Mouse (Mus musculus) embryonic facial prominence, embryonic 14.5 days (tissue): ENCODE measurements around the gene Itgae. TPM values are rescaled to one million over a fixed set of nuclear protein-coding genes. Genes with fewer than 3 reads are reported as not detected.
A peak's percentile ranks its signal among the peaks of the same experiment; 100 is the strongest.

Experiments used
- ATAC-seq: fragments of 200-750 bp; cut with Nextera tagmentation; 2 replicates; pipeline ENCODE4 v1.8.0; 2017; ENCODE audit warnings: low read depth, moderate number of reproducible peaks, moderate TSS enrichment
- DNase-seq: peaks from one replicate; pipeline ENCODE4 v3.0.0-alpha.2; 2015; ENCODE audit warnings: low spot score
- H3K27ac ChIP-seq: fragments of 300-500 bp; sonication (generic); replicated peaks from 2 replicates; pipeline ENCODE4 v1.5.1; 2014; ENCODE audit warnings: low read depth, mild to moderate bottlenecking, low read length, moderate library complexity
- H3K27me3 ChIP-seq: fragments of 300-500 bp; sonication (generic); replicated peaks from 2 replicates; pipeline ENCODE4 v1.6.1; 2014; ENCODE audit warnings: low read length; ENCODE audit not compliant: control insufficient read depth, insufficient read depth
- H3K36me3 ChIP-seq: fragments of 300-500 bp; sonication (generic); 2 replicates; pipeline ENCODE4 v1.6.1; 2014; ENCODE audit warnings: low read length, mixed read lengths; ENCODE audit not compliant: control insufficient read depth, insufficient read depth
- H3K4me1 ChIP-seq: fragments of 300-500 bp; sonication (generic); 2 replicates; pipeline ENCODE4 v1.6.1; 2014; ENCODE audit warnings: antibody characterized with exemption, low read length; ENCODE audit not compliant: control insufficient read depth, insufficient read depth
- H3K4me2 ChIP-seq: fragments of 300-500 bp; sonication (generic); 2 replicates; pipeline ENCODE4 v1.6.1; 2014; ENCODE audit warnings: low read depth, mild to moderate bottlenecking, low read length, moderate library complexity, mixed read lengths
- H3K4me3 ChIP-seq: fragments of 300-500 bp; sonication (generic); 2 replicates; pipeline ENCODE4 v1.5.1; 2014; ENCODE audit warnings: low read depth, mild to moderate bottlenecking, low read length
- H3K9ac ChIP-seq: fragments of 300-500 bp; sonication (generic); 2 replicates; pipeline ENCODE4 v1.6.1; 2014; ENCODE audit warnings: low read depth, mild to moderate bottlenecking, low read length, moderate library complexity, mixed read lengths
- H3K9me3 ChIP-seq: fragments of 300-500 bp; sonication (generic); 2 replicates; pipeline ENCODE4 v1.6.1; 2016; ENCODE audit warnings: low read length; ENCODE audit not compliant: control insufficient read depth
- WGBS: fragments of 180-500 bp; shearing (Covaris S2); extraction: QIAGEN DNeasy Blood & Tissue Kit; methylation state at CpG from one replicate; pipeline ENCODE4 v1.1.7; 2014; 5-methylcytosine and 5-hydroxymethylcytosine counted together
- polyA plus RNA-seq: library from polyadenylated mRNA; unstranded; fragments of >200 nt; fragmentation: Nextera tagmentation; extraction: Ambion mirVana; gene quantifications from 2 replicates; pipeline ENCODE4 v1.2.1, GENCODE M21; 2014

The Itgae gene
- polyA plus RNA-seq, 1 experiment from 2014 or later: 0.21 TPM

GRCm38 (mm10) chr11:73146026-73146974, 55.9 kb downstream of the Itgae start:
- DNase-seq: peak; percentile 13
- no peaks in the 10 kb centered on the region for H3K36me3 ChIP-seq
- H3K9me3 ChIP-seq: no peaks in the 10 kb centered on the region
- no peak overlapping the region for H3K4me2 ChIP-seq
- no peaks in the 10 kb centered on the region for H3K27me3 ChIP-seq
- H3K9ac ChIP-seq: no peak overlapping the region
- ATAC-seq: no peak
- H3K4me1 ChIP-seq: no peaks in the 10 kb centered on the region
- H3K4me3 ChIP-seq: no peak overlapping the region
- no peak overlapping the region for H3K27ac ChIP-seq
- WGBS: 52% methylated on average over 11 of the region's 11 CpGs

DNA sequence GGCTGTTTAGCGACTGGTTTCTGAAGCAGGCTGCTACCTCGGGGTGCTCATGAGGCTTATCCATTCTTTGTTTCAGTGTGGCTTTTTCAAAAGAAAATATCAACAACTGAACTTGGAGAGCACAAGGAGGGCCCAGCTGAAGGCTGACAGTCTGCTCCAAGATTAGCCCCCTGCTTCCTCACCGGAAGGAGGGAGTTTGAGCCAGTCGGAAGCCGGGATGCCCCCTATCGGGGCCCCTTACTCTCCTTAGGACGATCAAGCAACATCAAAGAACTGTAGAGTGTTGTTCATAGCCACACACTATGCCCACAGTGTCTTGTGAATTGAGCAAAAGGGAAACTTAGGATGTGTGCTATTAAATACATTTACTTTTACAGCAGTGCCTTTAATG, 56.6 kb downstream of the Itgae start:
- Histone ChIP-seq H3K36me3 (no peaks in the 10 kb centered on the region), H3K4me2 (no peak overlapping the region), H3K4me3 (no peak overlapping the region), H3K4me1 (no peaks in the 10 kb centered on the region), H3K27me3 (no peaks in the 10 kb centered on the region), H3K9ac (no peak overlapping the region), H3K9me3 (no peaks in the 10 kb centered on the region), H3K27ac (no peak overlapping the region)
- no peak for DNase-seq
- ATAC-seq: no peak
- 53% methylated on average over 7 of the region's 7 CpGs for WGBS

DNA sequence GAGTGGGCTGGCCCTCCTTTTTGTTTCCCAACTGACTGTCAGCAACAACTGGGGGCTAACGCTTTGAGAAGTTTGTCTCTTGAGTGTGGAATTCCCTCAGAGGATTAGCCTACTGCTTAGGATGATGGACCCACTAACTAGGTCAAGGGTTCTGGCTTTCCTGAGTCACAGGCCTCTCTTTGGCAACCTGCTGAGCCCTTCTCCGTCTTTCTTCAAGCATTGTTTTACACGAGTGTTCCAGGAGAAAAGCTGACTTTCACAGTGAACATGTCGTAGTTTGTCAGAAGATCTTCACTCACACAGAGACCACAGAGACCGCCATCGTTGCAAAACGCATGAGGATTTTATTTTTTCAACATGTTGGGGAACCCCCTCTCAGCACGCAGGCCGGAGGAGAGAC, 57.8 kb downstream of the Itgae start:
- no peak for ATAC-seq
- DNase-seq: no peak
- Histone ChIP-seq H3K4me2 (no peak overlapping the region), H3K4me3 (no peak overlapping the region), H3K36me3 (no peaks in the 10 kb centered on the region), H3K27ac (no peak overlapping the region), H3K4me1 (no peaks in the 10 kb centered on the region), H3K9me3 (no peaks in the 10 kb centered on the region), H3K9ac (no peak overlapping the region), H3K27me3 (no peaks in the 10 kb centered on the region)
- 78% methylated on average over 9 of the region's 9 CpGs for WGBS

DNA sequence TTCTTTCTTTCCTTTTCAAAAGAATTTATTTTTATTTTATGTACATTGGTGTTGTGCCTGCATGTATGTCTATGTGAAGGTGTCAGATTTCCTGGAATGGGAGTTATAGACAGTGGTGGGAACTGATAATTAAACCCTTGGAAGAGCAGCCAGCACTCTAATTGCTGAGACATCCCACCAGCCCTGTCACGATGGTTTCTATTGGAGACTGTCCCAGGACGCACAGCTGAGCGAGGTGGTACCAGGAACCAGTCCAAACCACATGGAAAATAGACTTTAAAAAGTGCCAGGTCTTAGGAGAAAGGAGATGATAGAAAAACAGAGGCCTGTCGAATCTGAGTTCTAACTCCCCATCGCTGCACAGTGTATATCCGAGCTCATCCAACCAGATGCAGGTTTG, 64.7 kb downstream of the Itgae start:
- DNase-seq: peak; percentile 27
- Histone ChIP-seq H3K27me3 (peaks cover 14% of the 10 kb centered on the region; the same call in 1 of the 2 replicates), H3K4me2 (no peak overlapping the region), H3K4me3 (no peak overlapping the region), H3K9me3 (no peaks in the 10 kb centered on the region), H3K36me3 (no peaks in the 10 kb centered on the region), H3K27ac (no peak overlapping the region), H3K9ac (no peak overlapping the region), H3K4me1 (no peaks in the 10 kb centered on the region)
- WGBS: 59% methylated on average over 6 of the region's 6 CpGs
- no peak for ATAC-seq

DNA sequence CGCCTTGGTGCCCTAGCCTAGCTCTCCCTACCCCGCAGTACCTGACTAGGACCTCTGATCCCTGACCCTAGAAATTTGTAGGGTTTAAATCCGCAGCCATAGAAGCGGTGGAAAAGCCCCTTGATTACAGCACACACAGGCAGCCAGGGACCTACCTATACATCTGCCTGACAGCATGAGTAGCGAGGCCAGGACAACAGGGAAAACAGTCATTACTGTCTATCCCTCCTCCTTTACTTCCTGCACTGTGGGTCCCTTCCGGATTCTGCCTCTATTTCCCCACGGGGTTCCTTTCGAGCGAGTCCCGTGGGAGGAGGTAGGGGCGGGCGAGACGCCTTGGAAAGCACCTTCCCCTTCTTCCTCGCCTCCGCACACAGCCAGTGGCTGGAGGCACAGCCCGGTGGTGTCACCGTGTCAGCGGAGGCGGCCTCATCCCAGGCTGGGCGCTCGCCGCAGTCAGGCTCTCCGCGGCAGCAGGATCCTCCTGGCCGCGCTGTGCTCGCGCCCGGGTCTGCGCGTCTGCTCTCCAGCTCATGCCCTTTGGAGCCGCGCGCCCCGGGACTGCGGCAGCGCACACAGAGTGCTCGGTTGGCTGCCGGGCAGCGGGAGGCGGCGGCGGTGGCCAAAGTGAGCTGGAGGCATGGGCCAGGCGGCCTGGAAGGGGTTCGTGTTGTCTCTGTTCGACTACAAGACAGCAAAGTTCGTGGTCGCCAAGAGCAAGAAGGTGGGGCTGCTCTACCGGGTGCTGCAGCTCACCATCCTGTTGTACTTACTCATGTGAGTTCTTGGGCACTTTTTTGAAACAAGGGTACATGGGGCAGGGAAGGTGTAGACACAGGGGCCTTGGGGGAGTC, 69.8 kb downstream of the Itgae start, which contains the start of gene P2rx5:
P2rx5 (plus strand) TSS at position 465 of the 854 bp plus-strand sequence.
- 0 out of 2 replicates have a peak, but pooled peaks cover 5% of the 10 kb centered on the region for H3K4me1 ChIP-seq
- ATAC-seq: peak; percentile 77; the same call in 1 of the 2 replicates
- H3K36me3 ChIP-seq: no peaks in the 10 kb centered on the region
- WGBS: 4% methylated on average over 30 of the region's 49 CpGs
- DNase-seq: peak; percentile 55
- H3K27me3 ChIP-seq: peaks cover 30% of the 10 kb centered on the region
- H3K4me2 ChIP-seq: peak within 1 kb of the TSS; percentile 84
- H3K4me3 ChIP-seq: peak within 1 kb of the TSS; percentile 48
- no peaks in the 10 kb centered on the region for H3K9me3 ChIP-seq
- H3K9ac ChIP-seq: peak within 1 kb of the TSS; percentile 61
- no peak within 1 kb of the TSS for H3K27ac ChIP-seq

- H3K4me2 ChIP-seq: peak overlapping the region; percentile 84
- H3K36me3 ChIP-seq: no peaks in the 10 kb centered on the region
- peak overlapping the region; percentile 48 for H3K4me3 ChIP-seq
- ATAC-seq: no peak
- H3K9me3 ChIP-seq: no peaks in the 10 kb centered on the region
- peaks cover 30% of the 10 kb centered on the region for H3K27me3 ChIP-seq
- no peak overlapping the region for H3K27ac ChIP-seq
- DNase-seq: peak; percentile 47
- WGBS: 23% methylated on average over 6 of the region's 6 CpGs
- 0 out of 2 replicates have a peak, but pooled peaks cover 5% of the 10 kb centered on the region for H3K4me1 ChIP-seq
- H3K9ac ChIP-seq: peak overlapping the region; percentile 61; the same call in 1 of the 2 replicates
Observed at GRCm38 (mm10) chr11:73160811-73161200, 70.4 kb downstream of the Itgae start.

DNA sequence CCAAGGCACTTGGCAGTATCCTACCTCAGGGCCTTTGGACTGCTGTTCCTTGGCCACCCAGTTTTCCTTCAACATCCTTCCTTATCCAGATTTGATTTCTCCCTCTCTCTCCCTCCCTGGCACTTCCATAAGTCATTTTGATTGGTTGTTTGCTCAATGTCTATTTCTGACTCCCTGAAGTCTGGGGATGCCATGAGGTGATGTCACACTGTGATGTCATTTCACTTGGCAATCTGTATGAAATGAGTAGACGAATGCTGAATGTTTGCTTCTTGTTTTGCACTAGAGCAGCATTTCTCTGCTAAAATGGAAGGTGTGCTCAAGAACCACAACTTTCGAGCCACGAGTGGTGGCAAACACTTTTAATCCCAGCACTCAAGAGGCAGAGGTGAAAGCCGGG, 71.2 kb downstream of the Itgae start:
- Histone ChIP-seq H3K36me3 (no peaks in the 10 kb centered on the region), H3K27me3 (peaks cover 30% of the 10 kb centered on the region), H3K9me3 (no peaks in the 10 kb centered on the region), H3K4me1 (0 out of 2 replicates have a peak, but pooled peaks cover 5% of the 10 kb centered on the region), H3K9ac (no peak overlapping the region), H3K4me3 (no peak overlapping the region), H3K4me2 (no peak overlapping the region), H3K27ac (no peak overlapping the region)
- DNase-seq: no peak
- WGBS: 83% methylated on average over 4 of the region's 4 CpGs
- no peak for ATAC-seq

DNA sequence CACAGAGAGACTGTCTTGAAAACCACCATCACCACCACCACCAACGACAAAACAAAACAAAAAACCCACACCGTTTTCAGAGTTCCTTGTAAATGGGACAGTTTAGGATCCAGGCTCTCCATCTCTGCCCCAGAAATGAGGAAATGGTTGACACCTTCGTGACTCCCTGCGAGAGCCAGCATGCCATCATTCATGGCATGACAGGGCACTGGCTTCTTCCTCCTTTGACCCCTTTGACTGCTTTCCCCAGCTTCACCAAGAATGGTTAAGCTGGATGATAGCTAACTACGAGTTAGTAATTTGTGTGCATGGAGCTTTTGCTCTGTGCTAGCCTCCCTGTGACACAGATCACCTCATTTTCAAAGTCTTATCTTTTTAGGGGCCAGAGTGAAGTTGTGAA, 71.9 kb downstream of the Itgae start:
- Histone ChIP-seq H3K4me3 (no peak overlapping the region), H3K9ac (no peak overlapping the region), H3K4me2 (no peak overlapping the region), H3K4me1 (0 out of 2 replicates have a peak, but pooled peaks cover 5% of the 10 kb centered on the region), H3K27ac (no peak overlapping the region), H3K27me3 (peaks cover 30% of the 10 kb centered on the region), H3K9me3 (no peaks in the 10 kb centered on the region), H3K36me3 (no peaks in the 10 kb centered on the region)
- 76% methylated on average over 5 of the region's 5 CpGs for WGBS
- ATAC-seq (no peak), DNase-seq (no peak)
